Comparison of ENCODE assay signal across 11 mouse cellular contexts in the genomic region with DNA sequence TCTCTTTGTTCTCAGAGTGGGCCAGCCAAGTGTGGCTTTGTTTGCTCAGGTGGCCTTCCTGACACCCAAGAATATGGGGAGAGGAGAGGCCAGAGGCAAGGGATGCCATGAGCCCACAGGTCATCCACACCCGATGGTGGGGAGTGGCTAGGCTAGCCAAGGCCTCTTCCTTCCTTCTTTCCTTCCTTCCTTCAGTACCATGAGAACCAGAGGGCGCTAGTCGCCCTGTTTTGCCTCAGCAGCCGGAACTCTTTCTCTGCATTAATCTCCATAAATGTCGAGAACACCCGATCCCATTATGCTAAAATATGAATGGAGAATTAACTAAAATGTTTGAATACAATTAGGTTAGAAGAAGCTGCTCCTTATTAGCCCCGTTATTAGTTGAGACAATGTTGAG. TPM values are rescaled to one million over a fixed set of nuclear protein-coding genes. Genes with fewer than 3 reads are reported as not detected.
A peak's percentile ranks its signal among the peaks of the same experiment; 100 is the strongest.
DNase-seq lines count a peak whose midpoint lies in the region; TF ChIP-seq lines count a peak whose summit lies in the region.
"Had no signal": no experiment of that assay in that cellular context is flagged by ENCODE, and none has a peak within 500 bp of the region (broad histone marks: within the 10 kb centered on the region; RNA-seq: fewer than 3 reads in every experiment).

No protein-coding gene starts in this region.

- no peak for TF ChIP-seq POLR2A in cortical plate, adult 2 months (IDR thresholded peaks at IDR 0.05; ENCODE audit: extremely low read depth, insufficient read depth, low read length)

- H3K27ac ChIP-seq in cortical plate, adult 2 months (ENCODE audit: insufficient read depth, low read length): no peak overlapping the region
- H3K27ac ChIP-seq: heart, embryonic 15.5 days; stomach, embryonic 15.5 days had no signal

- DNase-seq in heart, postnatal 10 days: peak; percentile 54 to 67
- DNase-seq in heart, adult 11 months: no peak
- DNase-seq in urinary bladder, postnatal 14 days (ENCODE audit: low spot score): peak; percentile 60
- no peak for DNase-seq in urinary bladder, postnatal 4 days (ENCODE audit: low spot score in 2 of 2)
- DNase-seq in lung, postnatal 14 days: peak; percentile 61
- DNase-seq in gastrocnemius, postnatal 4 days (ENCODE audit: low spot score in 2 of 2): no peak
- DNase-seq in natural killer cell, adult 2 months (ENCODE audit: low spot score in 2 of 2): no peak

- no peak overlapping the region for H3K4me3 ChIP-seq in cortical plate, adult 2 months (ENCODE audit: insufficient read depth, low read length)
- H3K4me3 ChIP-seq: heart, embryonic 15.5 days; megakaryocyte, embryonic 14.5 days; stomach, embryonic 15.5 days had no signal

- intact Hi-C loops in heart, postnatal 10 days (cut with DNase I): loop anchor here (2.0 to 5.0 kb wide), 2 partner anchors 66 to 127 kb away; a partner anchor contains a TSS

- H3K4me1 ChIP-seq in cortical plate, adult 2 months (ENCODE audit: control insufficient read depth, insufficient read depth, low read length): peaks cover 8% of the 10 kb centered on the region

- TF ChIP-seq CTCF in cortical plate, adult 2 months (IDR thresholded peaks at IDR 0.05; ENCODE audit: extremely low read depth, insufficient read depth, low read length): peak; percentile 63

RNA-seq across cellular contexts. Expression of a gene that starts 27.5 kb away (rescaled TPM):
- total RNA-seq in heart, postnatal 10 days (2021): 1 to 10 TPM; 2.8 TPM
- 1.6 and 2.0 TPM in 2 replicates for polyA plus RNA-seq in cortical plate, adult 2 months (2012; rRNA removed)
- total RNA-seq in gastrocnemius, postnatal 4 days (2021): 1 to 10 TPM; 2.0 to 2.4 TPM

RNA-seq across cellular contexts. Expression of a gene that starts 53.7 kb away (rescaled TPM):
- total RNA-seq in heart, postnatal 10 days (2021): 10 to 100 TPM; 33.4 to 41.3 TPM
- polyA plus RNA-seq in cortical plate, adult 2 months (2012; rRNA removed): 137 and 159 TPM in 2 replicates
- total RNA-seq in gastrocnemius, postnatal 4 days (2021): 10 to 100 TPM; 18.7 to 22.7 TPM

Comparison
In these comparisons a context has a peak if more than half of its experiments do, and no peak if none do; other contexts are left out.
1. DNase-seq: peak in heart, postnatal 10 days (2 of 2), urinary bladder, postnatal 14 days (single experiment) and lung, postnatal 14 days (single experiment); none in heart, adult 11 months (single experiment), urinary bladder, postnatal 4 days (0 of 2), gastrocnemius, postnatal 4 days (0 of 2) and natural killer cell, adult 2 months (0 of 2).